Mouse (Mus musculus) R1 (cell line): ENCODE data around the gene Zbtb12.
"Not testable (repeated sequence)": the region's sequence is repeated elsewhere in the genome, so short reads cannot be mapped to it uniquely, and the experiment has no call there.

Experiments
- DNase-seq: peaks from one replicate; pipeline ENCODE4 v3.0.0-alpha.2; 2018; ENCODE audit warnings: low read depth, low spot score

Zbtb12 gene

GRCm38 (mm10) chr17:34900826-34901225, 21.5 kb downstream of the Zbtb12 start:
- DNase-seq = not testable (repeated sequence)

- not testable (repeated sequence) for DNase-seq
Observed at GRCm38 (mm10) chr17:34901948-34902347, 22.7 kb downstream of the Zbtb12 start.

GRCm38 (mm10) chr17:34902895-34903294, 23.6 kb downstream of the Zbtb12 start:
- DNase-seq = peak; percentile 96

- DNase-seq = peak; percentile 92
Observed at GRCm38 (mm10) chr17:34910982-34911381, 31.7 kb downstream of the Zbtb12 start.

- DNase-seq = peak; percentile 92
Observed at GRCm38 (mm10) chr17:34911945-34912351, 32.7 kb downstream of the Zbtb12 start.

- no peak for DNase-seq
Observed at GRCm38 (mm10) chr17:34913930-34914665, 34.8 kb downstream of the Zbtb12 start, which contains the start of gene Slc44a4. Gene Slc44a4 (plus strand): TSS chr17:34914466.

- DNase-seq = no peak
Observed at GRCm38 (mm10) chr17:34915410-34915831, 36.1 kb downstream of the Zbtb12 start.

- DNase-seq = no peak
Observed at GRCm38 (mm10) chr17:34916316-34916715, 37.0 kb downstream of the Zbtb12 start.

GRCm38 (mm10) chr17:34917188-34917587, 37.9 kb downstream of the Zbtb12 start:
- DNase-seq = no peak

GRCm38 (mm10) chr17:34922939-34923338, 43.7 kb downstream of the Zbtb12 start:
- no peak for DNase-seq

GRCm38 (mm10) chr17:34924258-34924657, 45.0 kb downstream of the Zbtb12 start:
- no peak for DNase-seq

GRCm38 (mm10) chr17:34927306-34928019, 48.2 kb downstream of the Zbtb12 start:
- no peak for DNase-seq

GRCm38 (mm10) chr17:34928841-34929240, 49.6 kb downstream of the Zbtb12 start:
- peak; percentile 82 for DNase-seq

GRCm38 (mm10) chr17:34931061-34931734, 51.9 kb downstream of the Zbtb12 start, which contains the start of gene Neu1:
Gene Neu1 (plus strand): TSS chr17:34931253.
- peak; percentile 99 for DNase-seq

- no peak for DNase-seq
Observed at GRCm38 (mm10) chr17:34931735-34932098, 52.4 kb downstream of the Zbtb12 start.

- no peak for DNase-seq
Observed at GRCm38 (mm10) chr17:34932287-34932686, 53.0 kb downstream of the Zbtb12 start.

- DNase-seq = no peak
Observed at GRCm38 (mm10) chr17:34934031-34934430, 54.7 kb downstream of the Zbtb12 start.

GRCm38 (mm10) chr17:34934830-34935229, 55.5 kb downstream of the Zbtb12 start:
- no peak for DNase-seq

GRCm38 (mm10) chr17:34937960-34938505, 58.8 kb downstream of the Zbtb12 start:
- DNase-seq = no peak

GRCm38 (mm10) chr17:34941344-34942041, 62.2 kb downstream of the Zbtb12 start:
- DNase-seq = peak; percentile 74

GRCm38 (mm10) chr17:34943128-34943815, 64.0 kb downstream of the Zbtb12 start:
- no peak for DNase-seq
